Mouse (Mus musculus) adrenal gland, postnatal 25 days (tissue): ENCODE measurements around the gene E030018B13Rik. TPM values are rescaled to one million over a fixed set of nuclear protein-coding genes. Genes with fewer than 3 reads are reported as not detected.

Source experiments
- DNase-seq: peaks from one replicate; pipeline ENCODE4 v3.0.0; 2021; ENCODE audit warnings: mixed read lengths
- long read RNA-seq: library from polyadenylated mRNA; stranded (forward); transcript quantifications from one replicate; pipeline ENCODE4 v2.0.0, GENCODE M21; 2021
- total RNA-seq: library from RNA; stranded (reverse); gene quantifications from 2 replicates; pipeline ENCODE4 v1.2.3, GENCODE M21; 2021

The E030018B13Rik gene
- not detected in 2 replicates for total RNA-seq
- long read RNA-seq = 0 reads

DNA sequence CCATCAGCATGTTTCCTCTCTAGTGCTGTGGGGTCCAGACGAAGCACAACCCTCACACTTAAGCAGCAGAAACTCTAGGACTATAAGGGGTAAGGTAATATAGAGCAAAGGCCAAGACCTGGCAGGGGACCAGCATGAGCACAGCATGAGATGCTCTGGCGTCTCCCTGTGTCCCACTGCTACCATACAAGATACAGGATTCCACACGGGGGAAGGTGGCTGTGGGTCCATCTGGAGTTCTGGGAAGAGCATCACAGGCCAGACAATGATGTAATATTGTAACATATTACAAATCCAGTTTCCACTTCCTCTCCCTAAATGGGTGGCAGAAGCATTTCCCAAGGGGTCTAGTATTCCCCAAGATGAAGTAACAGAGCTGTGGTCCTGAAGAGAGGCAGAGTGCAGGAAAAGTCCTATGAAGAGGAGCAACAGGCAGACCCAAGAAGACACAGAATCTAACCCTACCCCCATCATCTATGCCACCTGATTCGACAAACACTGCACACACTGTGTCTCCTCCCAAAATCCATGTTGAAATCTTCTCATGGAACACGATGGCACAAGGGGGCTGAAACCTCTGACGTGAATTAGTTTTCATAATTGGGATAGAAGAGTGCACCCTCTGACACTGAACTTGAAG lies at the start of gene E030018B13Rik:
E030018B13Rik (plus strand) TSS at position 590 of the 640 bp plus-strand sequence.
- no peak for DNase-seq

- DNase-seq = no peak
Observed at GRCm38 (mm10) chr7:63868356-63868918, 48.2 kb upstream of the E030018B13Rik start.

DNA sequence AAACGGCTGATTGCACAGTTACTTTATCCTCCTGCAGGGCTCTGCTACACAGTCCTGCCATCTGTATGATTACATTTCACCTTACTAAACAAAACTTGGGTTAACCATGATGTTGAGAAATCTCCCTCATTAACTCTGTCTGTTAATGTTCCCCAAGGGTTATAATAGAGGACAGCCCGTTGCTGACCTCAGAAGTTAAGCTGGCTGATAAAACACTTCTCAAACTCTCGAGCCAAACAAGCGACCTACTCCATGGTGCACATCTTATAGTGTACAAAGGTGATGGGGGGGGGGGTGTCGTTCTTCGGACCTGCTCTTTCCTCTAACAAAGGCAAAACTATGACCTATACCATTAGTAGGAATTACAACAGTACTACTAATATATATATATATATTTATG lies 45.0 kb upstream of the E030018B13Rik start:
- no peak for DNase-seq

GRCm38 (mm10) chr7:63873880-63874279 lies 42.8 kb upstream of the E030018B13Rik start:
- no peak for DNase-seq

- no peak for DNase-seq
Observed at GRCm38 (mm10) chr7:63875686-63876085, 41.0 kb upstream of the E030018B13Rik start.

DNA sequence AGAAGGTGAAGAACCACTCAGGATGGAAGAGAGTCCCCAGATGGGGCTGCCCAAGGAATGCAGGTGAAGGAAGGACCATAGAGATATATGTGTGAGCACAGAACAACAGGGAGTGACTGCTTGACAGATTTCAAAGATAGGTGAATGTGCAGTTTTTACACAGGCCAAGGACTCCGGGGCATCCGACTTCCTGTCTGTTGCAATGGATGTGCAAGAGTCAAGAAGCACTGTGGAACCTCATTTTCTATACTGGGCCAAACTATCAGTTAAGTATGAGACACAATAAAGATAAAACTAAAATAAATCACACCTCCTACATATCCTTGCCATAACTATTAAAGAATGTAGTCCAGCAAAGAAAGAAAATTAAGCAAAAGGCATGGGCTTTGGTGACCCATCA lies 40.0 kb upstream of the E030018B13Rik start:
- no peak for DNase-seq

GRCm38 (mm10) chr7:63877610-63878009 lies 39.0 kb upstream of the E030018B13Rik start:
- no peak for DNase-seq

- DNase-seq = no peak
Observed at GRCm38 (mm10) chr7:63879583-63879982, 37.1 kb upstream of the E030018B13Rik start.

DNA sequence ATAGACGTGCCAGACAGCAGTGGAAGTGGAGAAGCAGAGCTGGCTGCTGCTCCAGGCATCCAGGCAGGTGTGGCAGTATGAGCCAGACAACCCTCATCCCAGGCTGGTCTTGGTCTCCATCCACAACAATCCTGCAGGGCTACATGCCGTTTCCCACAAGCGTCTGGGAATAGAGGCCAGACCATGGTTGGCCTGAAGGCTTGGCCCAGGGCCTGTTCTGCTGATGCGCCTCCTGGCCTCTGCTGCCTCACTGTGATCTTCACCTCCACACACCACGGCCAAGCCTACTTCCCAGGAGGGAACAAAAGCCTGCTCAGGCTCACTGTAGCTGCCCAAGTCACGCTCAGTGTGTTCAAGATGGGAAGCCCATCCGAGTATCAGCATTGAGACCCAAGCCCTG lies 33.9 kb upstream of the E030018B13Rik start:
- DNase-seq = no peak

GRCm38 (mm10) chr7:63885025-63885424 lies 31.6 kb upstream of the E030018B13Rik start:
- no peak for DNase-seq

- no peak for DNase-seq
Observed at GRCm38 (mm10) chr7:63887034-63887551, 29.6 kb upstream of the E030018B13Rik start.

- DNase-seq = no peak
Observed at GRCm38 (mm10) chr7:63887602-63888123, 29.0 kb upstream of the E030018B13Rik start.

DNA sequence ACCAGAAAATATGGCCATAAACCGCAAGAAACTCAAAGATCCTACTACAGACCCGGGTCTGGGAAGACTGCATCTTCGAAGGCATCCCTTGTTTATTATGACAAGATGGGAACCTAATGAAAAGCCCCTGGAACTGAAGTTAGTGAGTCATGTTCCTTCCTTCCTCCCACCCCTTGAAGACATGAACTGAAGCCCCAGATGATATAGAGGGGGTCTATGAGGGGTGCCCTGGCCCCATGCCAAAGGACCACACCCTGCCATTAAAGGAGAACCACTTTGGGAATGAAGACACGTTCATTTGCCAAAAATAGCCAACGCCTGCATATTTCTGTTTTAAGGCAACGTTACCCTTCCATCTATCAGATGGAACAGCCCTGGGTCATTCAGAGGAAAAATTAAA lies 28.0 kb upstream of the E030018B13Rik start:
- no peak for DNase-seq

DNA sequence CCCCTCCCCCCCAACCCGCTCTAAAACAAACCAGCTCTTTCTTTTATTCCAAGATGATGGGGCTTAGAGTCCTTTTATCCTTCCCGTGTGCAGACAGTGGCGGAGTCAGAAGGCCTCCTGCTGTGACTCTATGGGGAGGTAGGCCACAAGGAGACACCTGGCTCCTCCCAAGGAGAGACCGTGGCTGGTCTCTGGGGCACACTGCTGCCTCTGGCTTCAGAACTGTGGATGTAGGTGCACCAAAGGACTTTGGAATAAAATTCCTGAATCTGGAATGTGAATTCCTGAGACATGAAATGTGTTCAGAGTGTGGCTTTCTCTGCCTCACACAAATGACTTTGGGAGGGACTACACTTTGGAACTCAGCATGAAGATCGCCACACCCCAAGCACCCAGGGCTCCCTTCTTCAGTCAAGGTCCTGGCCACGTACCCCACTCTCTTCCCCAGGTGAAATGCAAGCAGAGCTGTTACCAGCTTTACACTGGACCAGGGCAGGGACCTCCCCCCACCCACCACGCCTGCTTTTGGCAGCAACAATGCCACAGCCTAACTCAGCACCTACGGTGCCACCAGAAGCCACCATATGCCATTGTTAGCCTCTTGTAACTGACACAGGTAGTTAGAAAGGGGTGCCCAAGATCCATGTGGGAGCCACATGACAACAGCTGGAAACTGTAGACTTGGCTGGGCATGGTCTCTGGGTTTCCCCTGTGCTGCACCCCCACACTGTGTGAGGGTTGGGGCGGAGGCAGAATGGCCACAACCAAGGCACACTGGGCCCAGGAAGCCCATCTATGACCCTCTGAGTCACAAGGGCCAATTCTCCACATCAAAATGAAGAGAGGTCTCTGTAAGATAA lies 27.3 kb upstream of the E030018B13Rik start:
- DNase-seq = no peak

DNA sequence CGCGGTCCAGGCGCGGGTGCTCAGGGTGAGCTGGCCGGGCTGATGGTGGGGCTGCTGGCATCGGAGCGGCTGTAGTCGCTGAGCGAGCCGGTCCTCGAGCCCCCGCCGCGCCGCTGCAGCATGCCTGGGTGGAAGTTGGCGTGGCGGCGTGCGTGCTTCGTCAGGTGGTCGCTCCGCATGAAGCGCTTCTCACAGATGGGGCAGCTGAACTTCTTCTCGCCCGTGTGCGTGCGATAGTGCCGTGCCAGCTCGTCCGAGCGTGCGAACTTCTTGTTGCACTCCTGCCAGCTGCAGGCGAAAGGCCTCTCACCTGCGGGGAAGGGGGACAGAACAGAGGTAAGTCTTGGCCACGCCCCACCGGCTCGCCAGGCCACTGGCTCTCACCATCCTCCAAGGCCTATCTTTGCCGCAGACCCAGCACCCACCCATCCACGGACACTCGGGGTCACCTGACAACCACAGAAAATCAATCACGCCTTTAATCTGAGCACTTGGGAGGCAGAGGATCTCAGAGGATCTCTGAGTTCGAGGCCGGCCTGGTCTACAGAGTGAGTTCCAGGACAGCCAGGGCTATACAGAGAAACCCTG lies 25.1 kb upstream of the E030018B13Rik start:
- DNase-seq = no peak

GRCm38 (mm10) chr7:63893201-63893600 lies 23.5 kb upstream of the E030018B13Rik start:
- no peak for DNase-seq

DNA sequence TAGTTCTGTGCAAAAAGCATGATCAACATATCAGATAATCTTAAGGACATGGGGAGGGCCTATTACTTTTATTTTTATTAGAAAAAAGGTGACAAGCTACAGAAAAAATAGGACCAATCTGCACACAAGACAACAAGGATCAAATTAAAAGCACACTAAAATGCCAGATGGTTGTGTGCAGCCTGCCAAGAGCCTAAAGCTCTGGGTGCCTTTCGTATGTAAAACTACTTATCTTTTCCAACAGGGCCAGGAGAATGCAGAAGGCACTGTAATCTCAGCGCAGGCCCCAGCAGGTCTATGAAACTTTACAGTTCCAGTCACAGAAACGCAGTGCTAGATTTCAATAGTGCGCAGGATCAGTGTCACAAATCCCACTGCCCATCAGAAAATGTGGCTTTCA lies 22.9 kb upstream of the E030018B13Rik start:
- no peak for DNase-seq

DNA sequence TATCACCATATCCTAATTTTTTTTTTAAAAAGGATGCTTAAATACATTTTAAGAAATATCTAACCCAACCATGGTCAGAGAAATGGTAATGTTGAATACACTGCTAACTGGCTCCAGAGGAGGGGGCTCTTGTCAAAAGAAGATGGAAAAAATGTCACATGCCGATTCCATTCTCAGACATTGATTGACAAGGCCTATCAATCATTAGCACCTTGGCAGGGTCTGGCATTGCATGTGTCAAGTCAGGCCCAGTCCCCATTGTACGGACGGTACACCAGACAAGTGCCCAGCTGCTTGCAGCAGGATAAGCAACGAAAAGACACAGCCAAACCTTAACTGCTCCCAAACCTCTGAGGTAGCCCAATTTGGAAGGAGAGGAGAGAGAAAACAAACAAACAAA lies 22.0 kb upstream of the E030018B13Rik start:
- no peak for DNase-seq

- no peak for DNase-seq
Observed at GRCm38 (mm10) chr7:63895223-63895622, 21.4 kb upstream of the E030018B13Rik start.

DNA sequence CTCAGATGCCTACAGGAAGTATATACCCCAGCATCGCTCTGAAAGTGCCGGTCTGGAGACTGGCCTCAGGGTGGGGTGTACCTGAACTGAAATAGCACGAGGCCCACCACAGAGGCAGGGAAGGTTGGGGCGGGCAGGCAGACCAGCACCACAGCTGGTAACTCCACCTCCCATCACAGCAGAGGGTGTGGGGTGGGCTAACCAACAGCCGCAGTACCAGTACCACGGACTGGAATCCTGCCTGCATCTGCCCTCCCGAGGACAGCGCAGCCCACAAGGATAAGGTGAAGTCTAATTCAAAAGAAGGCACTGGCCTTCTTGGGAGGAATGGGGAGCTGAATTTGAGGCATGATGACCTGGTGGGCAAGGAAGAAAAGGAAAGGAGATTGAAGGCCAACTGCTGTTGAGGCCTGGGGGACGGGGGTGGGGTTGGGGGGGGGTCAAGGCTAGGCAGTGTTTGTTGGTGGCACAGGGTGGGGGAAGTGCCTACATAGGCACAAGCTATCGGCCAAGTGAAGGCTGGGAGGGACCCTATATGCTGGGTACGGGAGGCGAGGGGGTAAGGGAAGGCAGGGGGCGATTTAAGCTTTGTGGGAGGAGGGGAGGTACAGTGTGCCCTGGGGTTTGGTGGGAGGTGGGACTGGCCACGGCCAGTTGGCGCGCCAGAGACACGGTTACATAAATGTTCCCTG lies 20.2 kb upstream of the E030018B13Rik start:
- DNase-seq = no peak

DNA sequence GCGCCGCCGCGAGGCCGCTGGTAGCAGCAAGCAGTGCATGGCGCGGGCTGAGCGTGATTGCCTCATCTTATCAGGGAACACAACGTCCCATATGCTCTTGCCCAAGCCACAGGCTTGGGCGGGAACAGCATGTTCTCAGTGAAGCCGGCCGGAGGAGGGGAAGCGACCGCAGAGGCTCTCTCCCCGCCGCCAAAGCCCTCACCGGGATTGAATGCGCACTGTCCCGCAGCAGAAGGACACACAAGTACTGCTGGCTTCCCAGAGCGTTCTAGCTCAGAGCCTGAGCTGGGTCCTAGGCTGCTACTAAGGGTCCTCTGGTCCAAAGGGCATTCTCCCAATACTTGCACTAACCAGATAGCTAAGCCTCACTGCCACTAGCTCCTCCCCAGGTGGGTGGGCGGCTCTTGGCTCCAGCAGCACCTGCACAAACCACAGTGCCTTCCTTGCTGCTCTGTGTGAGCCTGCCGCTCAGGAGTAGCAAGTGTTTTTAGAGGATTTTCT lies 19.6 kb upstream of the E030018B13Rik start:
- peak; percentile 88 for DNase-seq

DNA sequence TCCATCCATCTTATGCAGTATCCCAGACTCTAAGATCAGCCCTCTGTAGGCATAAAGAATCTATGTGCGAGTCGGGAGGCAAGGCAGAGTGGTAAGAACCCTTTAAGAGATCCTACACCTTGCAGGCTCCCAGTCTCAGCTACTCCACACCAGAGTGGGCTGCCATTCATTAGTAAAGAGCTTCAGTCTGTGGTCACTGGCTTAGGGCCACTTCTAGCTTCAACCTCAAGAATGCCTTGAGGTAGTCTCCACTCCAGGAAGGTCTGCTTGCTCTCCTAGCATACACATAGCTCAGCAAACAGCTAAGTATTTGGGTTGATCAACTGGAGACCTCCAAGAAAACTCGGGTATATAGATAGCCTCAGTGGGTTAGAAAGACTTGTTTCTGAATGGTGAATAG lies 19.0 kb upstream of the E030018B13Rik start:
- no peak for DNase-seq
